Mouse (Mus musculus): Measurements from ENCODE around the gene Prrt4. TPM values are rescaled to one million over a fixed set of nuclear protein-coding genes. Genes with fewer than 3 reads are reported as not detected.
A peak's percentile ranks its signal among the peaks of the same experiment; 100 is the strongest.

Prrt4 gene
- polyA plus RNA-seq, 1 experiment = 0.25 TPM

GRCm38 (mm10) chr6:29204932-29205614 lies 25.7 kb upstream of the Prrt4 start:
- Histone ChIP-seq H3K4me1 (ENCODE audit: control insufficient read depth, insufficient read depth, insufficient read length) (no peaks in the 10 kb centered on the region; the same call in 1 of the 2 replicates), H3K27me3 (ENCODE audit: control insufficient read depth, insufficient read depth, low read length) (no peaks in the 10 kb centered on the region), H3K27ac (ENCODE audit: insufficient read depth, low read length) (no peak overlapping the region), H3K36me3 (ENCODE audit: control insufficient read depth, insufficient read depth, low read length) (peaks cover 6% of the 10 kb centered on the region), H3K4me3 (ENCODE audit: extremely low read depth, insufficient read depth, insufficient read length) (no peak overlapping the region)
- TF ChIP-seq CTCF (IDR thresholded peaks at IDR 0.05; ENCODE audit: extremely low read depth, insufficient read depth, insufficient read length, insufficient replicate concordance) (peak; percentile 47; the same call in 1 of the 2 replicates), POLR2A (IDR thresholded peaks at IDR 0.05; ENCODE audit: low read depth, low read length) (no peak)
- WGBS = 78% methylated on average over 15 of the region's 15 CpGs
- peak in 1 of 2 experiments; percentile 29 for DNase-seq (ENCODE audit: low read depth in 1 of 2, low spot score in 2 of 2)

GRCm38 (mm10) chr6:29203861-29204585 lies 24.6 kb upstream of the Prrt4 start:
- 87% methylated on average over 6 of the region's 6 CpGs for WGBS
- no peak for DNase-seq (ENCODE audit: low read depth in 1 of 2, low spot score in 2 of 2)

GRCm38 (mm10) chr6:29203096-29203495 lies 23.7 kb upstream of the Prrt4 start:
- H3K36me3 ChIP-seq (ENCODE audit: control insufficient read depth, insufficient read depth, low read length) = peaks cover 6% of the 10 kb centered on the region
- no peaks in the 10 kb centered on the region for H3K27me3 ChIP-seq (ENCODE audit: control insufficient read depth, insufficient read depth, low read length)
- H3K27ac ChIP-seq (ENCODE audit: insufficient read depth, low read length) = no peak overlapping the region
- no peaks in the 10 kb centered on the region; the same call in 1 of the 2 replicates for H3K4me1 ChIP-seq (ENCODE audit: control insufficient read depth, insufficient read depth, insufficient read length)
- TF ChIP-seq CTCF (IDR thresholded peaks at IDR 0.05; ENCODE audit: extremely low read depth, insufficient read depth, insufficient read length, insufficient replicate concordance) (no peak), POLR2A (IDR thresholded peaks at IDR 0.05; ENCODE audit: low read depth, low read length) (no peak)
- 95% methylated on average over 13 of the region's 13 CpGs for WGBS
- no peak for DNase-seq (ENCODE audit: low read depth in 1 of 2, low spot score in 2 of 2)
- no peak overlapping the region for H3K4me3 ChIP-seq (ENCODE audit: extremely low read depth, insufficient read depth, insufficient read length)

More at GRCm38 (mm10) chr6:29203861-29204585, 24.6 kb upstream of the Prrt4 start:
- H3K4me3 ChIP-seq (ENCODE audit: extremely low read depth, insufficient read depth, insufficient read length) = no peak overlapping the region
- no peaks in the 10 kb centered on the region for H3K27me3 ChIP-seq (ENCODE audit: control insufficient read depth, insufficient read depth, low read length)
- H3K36me3 ChIP-seq (ENCODE audit: control insufficient read depth, insufficient read depth, low read length) = peaks cover 6% of the 10 kb centered on the region
- H3K27ac ChIP-seq (ENCODE audit: insufficient read depth, low read length) = no peak overlapping the region
- no peaks in the 10 kb centered on the region; the same call in 1 of the 2 replicates for H3K4me1 ChIP-seq (ENCODE audit: control insufficient read depth, insufficient read depth, insufficient read length)
- TF ChIP-seq CTCF (IDR thresholded peaks at IDR 0.05; ENCODE audit: extremely low read depth, insufficient read depth, insufficient read length, insufficient replicate concordance) (no peak), POLR2A (IDR thresholded peaks at IDR 0.05; ENCODE audit: low read depth, low read length) (no peak)

- no peak overlapping the region for H3K4me3 ChIP-seq (ENCODE audit: extremely low read depth, insufficient read depth, insufficient read length)
- 84% methylated on average over 8 of the region's 8 CpGs for WGBS
- H3K27me3 ChIP-seq (ENCODE audit: control insufficient read depth, insufficient read depth, low read length) = no peaks in the 10 kb centered on the region
- H3K36me3 ChIP-seq (ENCODE audit: control insufficient read depth, insufficient read depth, low read length) = peaks cover 6% of the 10 kb centered on the region
- H3K4me1 ChIP-seq (ENCODE audit: control insufficient read depth, insufficient read depth, insufficient read length) = no peaks in the 10 kb centered on the region; the same call in 1 of the 2 replicates
- TF ChIP-seq CTCF (IDR thresholded peaks at IDR 0.05; ENCODE audit: extremely low read depth, insufficient read depth, insufficient read length, insufficient replicate concordance) = no peak
- TF ChIP-seq POLR2A (IDR thresholded peaks at IDR 0.05; ENCODE audit: low read depth, low read length) = no peak
- H3K27ac ChIP-seq (ENCODE audit: insufficient read depth, low read length) = no peak overlapping the region
- no peak for DNase-seq (ENCODE audit: low read depth in 1 of 2, low spot score in 2 of 2)
These were observed 22.6 kb upstream of the Prrt4 start for GRCm38 (mm10) chr6:29201988-29202387.

GRCm38 (mm10) chr6:29201341-29201740 lies 22.0 kb upstream of the Prrt4 start:
- no peak for TF ChIP-seq CTCF (IDR thresholded peaks at IDR 0.05; ENCODE audit: extremely low read depth, insufficient read depth, insufficient read length, insufficient replicate concordance)
- TF ChIP-seq POLR2A (IDR thresholded peaks at IDR 0.05; ENCODE audit: low read depth, low read length) = no peak
- H3K36me3 ChIP-seq (ENCODE audit: control insufficient read depth, insufficient read depth, low read length) = peaks cover 5% of the 10 kb centered on the region
- no peak for DNase-seq (ENCODE audit: low read depth in 1 of 2, low spot score in 2 of 2)
- H3K27me3 ChIP-seq (ENCODE audit: control insufficient read depth, insufficient read depth, low read length) = no peaks in the 10 kb centered on the region
- no peaks in the 10 kb centered on the region; the same call in 1 of the 2 replicates for H3K4me1 ChIP-seq (ENCODE audit: control insufficient read depth, insufficient read depth, insufficient read length)
- WGBS = 74% methylated on average over 5 of the region's 5 CpGs
- no peak overlapping the region for H3K27ac ChIP-seq (ENCODE audit: insufficient read depth, low read length)
- no peak overlapping the region for H3K4me3 ChIP-seq (ENCODE audit: extremely low read depth, insufficient read depth, insufficient read length)

GRCm38 (mm10) chr6:29200496-29200895 lies 21.1 kb upstream of the Prrt4 start:
- 38% methylated on average over 3 of the region's 3 CpGs for whole genome bisulfite sequencing
- TF ChIP-seq POLR2A (IDR thresholded peaks at IDR 0.05; ENCODE audit: low read depth, low read length) = no peak
- no peak for TF ChIP-seq CTCF (IDR thresholded peaks at IDR 0.05; ENCODE audit: extremely low read depth, insufficient read depth, insufficient read length, insufficient replicate concordance)
- DNase-seq (ENCODE audit: low read depth in 1 of 2, low spot score in 2 of 2) = no peak
- Histone ChIP-seq H3K4me1 (ENCODE audit: control insufficient read depth, insufficient read depth, insufficient read length) (no peaks in the 10 kb centered on the region; the same call in 1 of the 2 replicates), H3K27ac (ENCODE audit: insufficient read depth, low read length) (no peak overlapping the region), H3K27me3 (ENCODE audit: control insufficient read depth, insufficient read depth, low read length) (no peaks in the 10 kb centered on the region), H3K36me3 (ENCODE audit: control insufficient read depth, insufficient read depth, low read length) (peaks cover 3% of the 10 kb centered on the region), H3K4me3 (ENCODE audit: extremely low read depth, insufficient read depth, insufficient read length) (no peak overlapping the region)
